Mouse (Mus musculus) C2C12 (cell line): ENCODE data around the gene Adamts1. TPM values are rescaled to one million over a fixed set of nuclear protein-coding genes. Genes with fewer than 3 reads are reported as not detected.

ENCODE experiments used
- H3K27me3 ChIP-seq: one replicate; pipeline ENCODE4 v1.6.1; 2011; ENCODE audit not compliant: control insufficient read depth, insufficient read depth, insufficient read length
- H3K36me3 ChIP-seq: one replicate; pipeline ENCODE4 v1.6.1; 2011; ENCODE audit not compliant: control insufficient read depth, insufficient read depth
- H3K4me3 ChIP-seq: one replicate; pipeline ENCODE4 v1.5.1; 2011; ENCODE audit warnings: mild to moderate bottlenecking, control low read depth; ENCODE audit not compliant: poor library complexity, insufficient read depth, severe bottlenecking
- H3K79me2 ChIP-seq: one replicate; pipeline ENCODE4 v1.6.1; 2011; ENCODE audit not compliant: control insufficient read depth, insufficient read depth
- H3K79me3 ChIP-seq: one replicate; pipeline ENCODE4 v1.6.1; 2011; ENCODE audit warnings: low read depth, control low read depth
- H3ac ChIP-seq: one replicate; pipeline ENCODE3; 2011; ENCODE audit warnings: low read depth; ENCODE audit not compliant: control insufficient read depth, insufficient read length
- CEBPB ChIP-seq: IDR thresholded peaks from one replicate; pipeline ENCODE4 v1.6.1; 2011; ENCODE audit warnings: low read depth, mild to moderate bottlenecking, control low read depth, moderate library complexity
- CTCF ChIP-seq: IDR thresholded peaks from one replicate; pipeline ENCODE4 v1.5.1; 2011; ENCODE audit not compliant: control insufficient read depth, insufficient read depth, insufficient read length
- FOSL1 ChIP-seq: IDR thresholded peaks from one replicate; pipeline ENCODE4 v1.8.0; 2011; ENCODE audit warnings: mild to moderate bottlenecking, low read length; ENCODE audit not compliant: poor library complexity, insufficient read depth, severe bottlenecking
- MAX ChIP-seq: IDR thresholded peaks from one replicate; pipeline ENCODE4 v1.6.1; 2011; ENCODE audit warnings: mild to moderate bottlenecking, control low read depth
- MYOD1 ChIP-seq: IDR thresholded peaks from one replicate; pipeline ENCODE4 v1.6.1; 2011; ENCODE audit warnings: low read depth; ENCODE audit not compliant: control insufficient read depth, insufficient read length
- MYOG ChIP-seq: IDR thresholded peaks from one replicate; pipeline ENCODE4 v1.6.1; 2011; ENCODE audit not compliant: control insufficient read depth, insufficient read length; ENCODE audit errors: extremely low read depth
- USF1 ChIP-seq: IDR thresholded peaks from one replicate; pipeline ENCODE4 v1.6.1; 2011; ENCODE audit warnings: low read depth, mild to moderate bottlenecking, control low read depth, moderate library complexity
- polyA plus RNA-seq: library from polyadenylated mRNA; unstranded; fragments of >200 nt; fragmentation: generic; extraction: Trizol; gene quantifications from one replicate; pipeline ENCODE4 v1.2.1, GENCODE M21; 2012; ENCODE audit warnings: missing spikeins

Gene Adamts1
- polyA plus RNA-seq, 1 experiment: 1.8 TPM

DNA sequence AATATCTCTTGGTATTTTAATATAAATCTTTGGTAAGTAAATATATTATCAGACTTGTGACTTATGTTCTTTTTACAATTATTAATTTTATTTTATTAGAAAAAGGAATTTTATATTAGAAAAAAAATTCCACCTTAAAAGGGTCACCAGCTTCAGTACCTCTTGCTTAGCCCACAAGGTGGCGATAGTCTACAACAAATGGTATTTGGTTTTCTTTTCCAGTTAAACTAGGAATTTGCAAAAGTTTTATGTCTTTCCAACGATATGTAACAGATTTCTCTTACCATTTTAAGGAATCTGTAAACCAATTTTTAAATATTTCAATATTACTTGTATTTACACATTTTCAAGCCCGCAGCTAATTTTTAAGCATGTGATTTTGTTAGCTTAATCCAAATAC is 4.2 kb upstream of the Adamts1 start:
- no peaks in the 10 kb centered on the region for H3K27me3 ChIP-seq

GRCm38 (mm10) chr16:85805581-85805980 is 2.7 kb upstream of the Adamts1 start:
- Histone ChIP-seq H3K4me3 (no peak overlapping the region), H3K79me3 (no peaks in the 10 kb centered on the region), H3K36me3 (no peaks in the 10 kb centered on the region), H3ac (no peak overlapping the region), H3K79me2 (peaks cover 16% of the 10 kb centered on the region), H3K27me3 (no peaks in the 10 kb centered on the region)
- TF ChIP-seq MYOG: no peak
- TF ChIP-seq CTCF: no peak
- no peak for TF ChIP-seq MYOD1
- no peak for TF ChIP-seq FOSL1
- TF ChIP-seq MAX: no peak
- TF ChIP-seq USF1: no peak
- no peak for TF ChIP-seq CEBPB

More for the DNA sequence above, 4.2 kb upstream of the Adamts1 start:
- TF ChIP-seq USF1 (no peak), CEBPB (no peak), MYOD1 (no peak), MAX (no peak), FOSL1 (no peak), MYOG (no peak), CTCF (no peak)
- H3K36me3 ChIP-seq: no peaks in the 10 kb centered on the region
- H3K79me3 ChIP-seq: no peaks in the 10 kb centered on the region
- peaks cover 9% of the 10 kb centered on the region for H3K79me2 ChIP-seq
- no peak overlapping the region for H3ac ChIP-seq
- no peak overlapping the region for H3K4me3 ChIP-seq

GRCm38 (mm10) chr16:85803613-85804551 is 969 bp upstream of the Adamts1 start:
- H3K79me3 ChIP-seq: no peaks in the 10 kb centered on the region
- no peak for TF ChIP-seq CEBPB
- TF ChIP-seq USF1: no peak
- TF ChIP-seq MYOG: no peak
- TF ChIP-seq CTCF: no peak
- no peak for TF ChIP-seq MYOD1
- TF ChIP-seq FOSL1: no peak
- no peak for TF ChIP-seq MAX

GRCm38 (mm10) chr16:85801971-85802811 is 722 bp downstream of the Adamts1 start:
- Histone ChIP-seq H3K4me3 (peak overlapping the region; percentile 45), H3K36me3 (peaks cover 21% of the 10 kb centered on the region), H3K79me3 (no peaks in the 10 kb centered on the region), H3K27me3 (no peaks in the 10 kb centered on the region), H3ac (peak overlapping the region; percentile 81), H3K79me2 (peaks cover 21% of the 10 kb centered on the region)
- TF ChIP-seq FOSL1 (no peak), MAX (no peak)

More at GRCm38 (mm10) chr16:85803613-85804551, 969 bp upstream of the Adamts1 start:
- Histone ChIP-seq H3K4me3 (peak overlapping the region; percentile 45), H3K79me2 (peaks cover 21% of the 10 kb centered on the region), H3K27me3 (no peaks in the 10 kb centered on the region), H3K36me3 (peaks cover 7% of the 10 kb centered on the region), H3ac (peak overlapping the region; percentile 36)

GRCm38 (mm10) chr16:85801252-85801651 is 1.7 kb downstream of the Adamts1 start:
- Histone ChIP-seq H3K79me2 (peaks cover 21% of the 10 kb centered on the region), H3ac (peak overlapping the region; percentile 63), H3K4me3 (peak overlapping the region; percentile 45), H3K27me3 (no peaks in the 10 kb centered on the region), H3K79me3 (no peaks in the 10 kb centered on the region), H3K36me3 (peaks cover 31% of the 10 kb centered on the region)
- TF ChIP-seq MYOD1 (no peak), FOSL1 (no peak), CTCF (peak; percentile 7), MYOG (no peak), MAX (peak; percentile 53), USF1 (no peak), CEBPB (no peak)
